Mouse (Mus musculus) adrenal gland, adult 2 months (tissue): ENCODE measurements around the gene Cmc2. TPM values are rescaled to one million over a fixed set of nuclear protein-coding genes. Genes with fewer than 3 reads are reported as not detected.
A peak's percentile ranks its signal among the peaks of the same experiment; 100 is the strongest.

Source experiments
- DNase-seq: peaks from one replicate; pipeline ENCODE4 v3.0.0; 2021
- long read RNA-seq: library from polyadenylated mRNA; stranded (forward); transcript quantifications from one replicate; pipeline ENCODE4 v2.0.0, GENCODE M21; 2021
- polyA plus RNA-seq: library from polyadenylated mRNA; depleted of rRNA; stranded (reverse); fragments of >200 nt; gene quantifications from 2 replicates; pipeline ENCODE4 v1.2.3, GENCODE M21; 2012; rRNA removed
- total RNA-seq, 2 experiments: library from RNA; stranded (reverse); gene quantifications; 2 replicates each; pipeline ENCODE4 v1.2.3; 2021

The Cmc2 gene
- 10 to 100 TPM; 55.5 to 72.8 TPM for total RNA-seq
- polyA plus RNA-seq: 6.9 and 7.6 TPM in 2 replicates
- long read RNA-seq, transcript Cmc2-205 (4 exons, 1,459 nt): major isoform, 29 of 34 reads
- long read RNA-seq, partial matches to known transcripts: 0 of 34 reads
- long read RNA-seq, other reads (novel, unspliced or antisense): 2 of 34 reads

DNA sequence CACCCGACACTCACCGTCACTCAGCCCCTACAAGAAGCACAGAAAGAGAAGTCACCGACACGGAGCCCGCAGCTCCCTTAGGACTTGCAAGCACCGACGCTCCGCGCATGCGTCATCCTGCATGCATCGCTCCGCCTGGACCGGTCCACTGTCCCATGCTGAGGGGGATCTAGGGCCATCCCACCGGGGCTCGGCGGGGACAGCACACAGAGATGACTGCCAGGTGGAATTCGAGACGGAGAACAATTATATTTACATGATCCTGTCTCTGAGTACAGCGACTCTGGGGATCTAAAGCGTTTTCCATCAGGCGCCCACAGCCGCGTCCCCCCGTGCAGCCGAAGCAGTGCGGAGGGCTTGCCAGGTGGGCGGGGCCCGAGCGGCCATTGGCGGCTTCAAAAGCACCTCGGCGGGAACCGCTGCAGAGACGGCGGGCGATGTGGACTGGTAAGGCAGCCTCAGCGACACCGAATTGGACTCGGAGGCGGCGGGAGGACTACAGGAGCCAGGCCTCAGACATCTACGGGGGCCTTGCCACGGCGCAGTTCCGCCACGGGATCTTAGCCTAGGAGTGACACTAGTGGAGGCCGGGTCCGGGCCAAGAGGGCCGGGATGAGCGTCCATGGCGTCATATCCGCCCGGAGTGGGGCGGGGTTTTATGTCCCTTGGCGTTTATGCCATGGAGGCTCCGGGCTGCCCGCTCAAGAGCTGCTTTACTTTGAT, at the start of gene Cmc2, which contains the start of gene Cenpn:
TSS of gene Cmc2 (minus strand) at position 119 of the 723 bp plus-strand sequence.
TSS of gene Cenpn (plus strand) at position 394 of the 723 bp plus-strand sequence.
- DNase-seq: peak; percentile 93

GRCm38 (mm10) chr8:116969531-116969930, 48.3 kb upstream of the Cmc2 start:
- no peak for DNase-seq

DNA sequence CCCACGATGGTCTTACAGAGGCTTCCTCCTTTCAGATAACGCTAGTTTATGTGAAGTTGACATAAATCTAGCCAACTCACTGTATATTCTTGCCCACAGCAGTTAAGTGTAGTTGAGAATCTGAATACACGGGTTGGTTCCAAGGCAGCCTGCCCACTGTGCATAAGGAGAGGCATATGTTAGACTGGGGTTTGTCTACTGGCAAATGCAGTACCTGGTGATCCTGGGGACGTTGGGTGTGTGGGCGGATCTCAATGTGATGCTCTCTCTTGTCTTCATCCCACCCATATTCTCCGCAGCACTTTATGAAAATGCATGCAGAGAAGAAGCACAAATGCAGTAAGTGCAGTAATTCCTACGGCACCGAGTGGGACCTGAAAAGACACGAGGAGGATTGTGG, 33.2 kb upstream of the Cmc2 start:
- no peak for DNase-seq

- DNase-seq: no peak
Observed at GRCm38 (mm10) chr8:116952428-116952827, 31.2 kb upstream of the Cmc2 start.

- no peak for DNase-seq
Observed at GRCm38 (mm10) chr8:116951778-116952177, 30.5 kb upstream of the Cmc2 start.

- DNase-seq: no peak
Observed at GRCm38 (mm10) chr8:116951369-116951768, 30.1 kb upstream of the Cmc2 start.

DNA sequence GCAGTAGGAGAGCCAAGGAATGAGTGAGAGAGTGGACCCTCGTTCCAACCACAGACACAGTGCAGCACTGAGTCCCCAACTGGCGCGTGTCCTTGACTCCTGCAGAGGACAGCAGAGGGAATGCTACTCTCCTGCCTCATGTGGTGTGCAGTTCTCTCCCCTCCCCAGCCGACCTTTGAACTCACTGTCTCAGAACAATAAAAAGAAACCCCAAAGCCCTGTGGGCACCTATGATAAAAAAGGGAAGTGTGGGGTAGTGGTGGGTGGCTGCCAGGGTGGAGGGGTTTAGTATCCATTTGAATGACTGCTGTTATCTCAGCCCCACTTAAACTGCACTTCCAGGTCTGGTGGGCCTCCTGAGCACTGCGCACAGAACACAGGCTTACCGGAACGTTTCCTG, 26.3 kb upstream of the Cmc2 start:
- DNase-seq: no peak

DNA sequence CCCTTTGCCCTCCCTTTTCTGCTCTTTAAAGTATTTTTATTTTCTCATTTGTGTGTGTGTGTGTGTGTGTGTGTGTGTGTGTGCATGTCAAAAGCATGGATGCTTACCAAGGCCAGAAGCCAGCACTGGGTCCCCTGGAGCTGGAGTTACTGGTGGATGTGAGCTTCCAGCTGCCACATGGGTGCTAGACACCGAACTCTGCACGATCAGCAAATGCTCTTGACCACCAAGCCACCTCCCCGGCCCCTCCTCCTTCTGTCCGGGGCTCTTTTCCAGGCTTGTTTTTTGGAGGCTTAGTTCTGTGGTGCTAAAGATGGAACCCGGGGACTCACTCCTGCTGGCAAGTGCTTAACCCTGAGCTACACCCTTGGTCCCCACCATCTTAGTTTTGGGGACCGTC, 25.6 kb upstream of the Cmc2 start:
- DNase-seq: no peak

DNA sequence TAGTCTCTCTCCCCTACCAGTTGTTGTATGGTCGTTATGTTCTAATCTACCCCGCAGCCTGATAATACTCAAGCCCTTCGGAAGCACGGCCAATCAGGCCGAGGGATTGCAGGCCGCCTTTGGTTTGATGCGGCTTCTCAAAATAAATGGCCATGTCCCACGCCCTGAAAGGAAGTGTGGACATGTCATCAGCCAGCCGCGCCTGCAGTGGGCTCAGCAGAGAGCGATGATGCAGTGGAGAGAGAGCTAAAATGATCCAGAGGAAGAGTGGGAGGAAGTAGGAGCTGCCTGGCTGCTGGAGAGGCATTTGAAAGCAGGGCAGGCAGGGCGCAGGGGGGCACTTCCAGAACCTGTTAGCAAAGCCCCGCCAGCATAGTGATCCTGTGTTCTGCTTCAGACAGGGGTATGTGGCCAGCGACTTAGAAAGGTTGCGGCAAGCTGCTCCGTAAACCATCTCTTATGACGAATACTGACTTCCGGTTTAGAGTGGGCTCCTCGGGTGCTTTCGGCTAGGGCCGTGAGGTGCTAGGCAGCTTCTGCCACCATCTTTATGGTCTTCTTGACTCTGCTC, 25.1 kb upstream of the Cmc2 start:
- no peak for DNase-seq

DNA sequence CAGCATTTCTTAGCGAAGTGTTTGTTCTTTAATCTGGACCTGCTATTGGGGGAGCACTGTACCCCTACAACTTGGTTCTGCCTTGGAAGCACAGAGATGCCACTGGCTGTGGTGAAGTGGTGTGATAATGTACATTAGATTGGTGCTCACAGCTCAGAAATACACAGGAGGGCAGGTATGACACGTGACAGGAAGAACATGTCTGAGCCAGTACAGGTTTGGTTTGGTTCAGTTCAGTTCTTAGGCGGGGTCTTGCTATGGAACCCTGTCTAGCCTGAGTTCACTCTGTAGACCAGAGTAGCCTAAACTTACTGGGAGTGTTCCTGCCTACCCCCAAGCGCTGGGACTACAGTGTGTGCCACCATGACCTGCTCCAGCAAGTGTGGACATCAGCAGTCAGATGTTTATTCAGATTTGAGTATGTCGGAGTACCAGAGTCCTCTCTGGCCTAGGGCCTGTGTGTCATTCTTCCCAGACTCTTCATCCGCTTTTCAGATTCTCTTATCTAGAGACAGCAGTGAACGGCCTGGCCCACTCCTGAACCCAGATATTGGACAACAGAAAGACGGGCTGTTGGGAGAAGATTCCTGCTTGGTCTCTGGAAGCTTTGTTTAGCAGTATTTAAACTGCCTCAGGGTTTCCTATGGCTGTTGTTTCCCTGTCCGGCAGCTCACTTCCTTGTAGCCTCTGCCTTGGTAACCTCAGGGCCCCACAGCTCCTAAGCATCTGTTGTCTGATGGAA, 24.1 kb upstream of the Cmc2 start:
- no peak for DNase-seq

GRCm38 (mm10) chr8:116944385-116944696, 23.1 kb upstream of the Cmc2 start:
- DNase-seq: no peak

DNA sequence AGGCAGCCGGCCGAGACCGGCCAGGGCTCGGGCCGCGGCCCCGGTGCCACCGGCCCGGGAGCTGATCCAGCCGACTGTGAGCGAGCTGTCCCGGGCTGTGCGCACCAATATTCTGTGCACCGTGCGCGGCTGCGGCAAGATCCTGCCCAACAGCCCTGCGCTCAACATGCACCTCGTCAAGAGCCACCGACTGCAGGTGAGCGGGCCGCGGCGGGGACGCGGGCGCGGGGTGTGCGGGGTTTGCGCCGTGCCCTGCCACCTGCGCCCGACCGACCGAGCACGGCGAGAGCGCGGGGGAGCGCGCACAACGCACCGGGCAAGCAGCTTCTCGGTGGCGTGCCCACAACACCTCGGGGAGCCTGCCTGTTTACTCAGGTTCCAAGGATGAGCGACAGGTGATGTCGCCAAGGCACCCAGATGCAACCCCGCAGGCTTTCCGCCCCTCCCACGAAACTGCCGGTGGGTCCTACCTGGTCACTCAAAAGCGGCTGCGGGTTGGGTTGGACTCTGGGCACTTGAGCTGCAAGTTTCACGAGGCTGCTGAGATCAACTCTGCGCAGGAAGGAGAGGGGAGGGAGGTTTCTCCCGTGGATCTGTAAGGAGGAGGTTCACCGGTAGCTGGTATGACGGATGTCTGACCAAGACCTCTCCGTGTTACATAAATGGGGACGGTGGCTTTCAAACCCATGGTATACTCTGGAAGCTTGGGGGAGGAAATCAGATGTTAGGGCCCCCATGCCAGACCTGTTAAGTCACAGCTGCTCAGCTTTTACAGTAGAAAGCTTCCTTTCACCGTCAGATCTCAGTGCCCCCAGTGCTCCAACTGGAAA, 22.5 kb upstream of the Cmc2 start:
- peak; percentile 48 for DNase-seq

DNA sequence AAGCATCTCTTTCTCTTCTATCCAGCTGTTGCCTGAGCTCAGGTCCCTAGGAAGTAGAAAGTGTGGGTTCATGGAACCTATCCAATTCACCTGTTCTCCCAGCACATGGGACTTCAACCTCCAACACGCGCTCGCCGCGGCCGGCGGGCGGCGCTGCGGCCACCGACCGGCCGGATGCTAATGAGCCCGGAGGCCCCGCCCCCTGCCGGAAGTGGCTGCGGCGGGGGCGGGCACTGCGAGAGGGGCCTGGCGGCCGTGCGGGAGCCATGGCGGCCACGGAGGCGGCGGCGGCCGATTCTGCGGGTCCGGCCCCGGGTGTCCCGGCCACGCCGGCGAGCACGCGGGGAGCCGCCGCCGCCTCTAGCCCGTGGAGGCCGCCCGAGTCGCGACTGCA, 21.9 kb upstream of the Cmc2 start, which contains the start of gene Atmin:
TSS of gene Atmin (plus strand) at position 233 of the 394 bp plus-strand sequence.
- peak; percentile 93 for DNase-seq

DNA sequence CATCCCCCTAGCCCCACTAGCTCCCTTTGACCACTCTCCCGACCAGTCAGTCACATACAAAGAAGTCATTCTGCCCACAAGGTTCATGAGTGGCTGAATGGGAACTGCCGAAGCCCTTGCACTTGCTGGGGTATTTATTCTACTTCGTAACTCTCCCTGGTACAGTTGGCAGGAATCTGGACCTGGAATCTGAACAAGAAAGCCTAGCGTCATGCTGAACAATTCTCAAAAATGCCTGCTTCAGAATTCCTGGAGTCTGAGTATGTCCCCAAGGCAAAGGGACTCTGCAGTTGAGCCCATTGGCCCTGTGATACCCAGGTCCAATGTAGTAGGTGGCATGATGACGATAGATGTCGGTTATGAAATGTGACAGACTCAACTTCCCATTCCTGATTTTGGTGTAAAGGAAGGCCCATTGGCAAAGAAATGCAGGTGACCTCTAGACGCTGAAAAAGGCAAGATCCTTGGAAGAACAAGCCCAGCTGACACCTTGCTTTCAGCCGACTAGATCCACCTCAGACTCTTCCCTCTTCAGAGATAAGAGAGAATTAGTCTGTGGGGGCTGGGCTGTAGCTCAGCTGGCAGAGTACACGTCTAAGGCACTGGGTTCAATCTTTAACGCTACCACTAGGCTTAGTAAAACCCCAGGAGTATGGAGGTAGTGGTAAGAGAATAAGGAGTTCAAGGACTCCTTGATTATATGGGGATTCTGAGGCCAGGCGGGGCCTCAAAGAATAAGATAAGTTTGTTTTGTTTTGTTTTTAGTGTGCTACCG, 21.2 kb upstream of the Cmc2 start:
- DNase-seq: no peak

DNA sequence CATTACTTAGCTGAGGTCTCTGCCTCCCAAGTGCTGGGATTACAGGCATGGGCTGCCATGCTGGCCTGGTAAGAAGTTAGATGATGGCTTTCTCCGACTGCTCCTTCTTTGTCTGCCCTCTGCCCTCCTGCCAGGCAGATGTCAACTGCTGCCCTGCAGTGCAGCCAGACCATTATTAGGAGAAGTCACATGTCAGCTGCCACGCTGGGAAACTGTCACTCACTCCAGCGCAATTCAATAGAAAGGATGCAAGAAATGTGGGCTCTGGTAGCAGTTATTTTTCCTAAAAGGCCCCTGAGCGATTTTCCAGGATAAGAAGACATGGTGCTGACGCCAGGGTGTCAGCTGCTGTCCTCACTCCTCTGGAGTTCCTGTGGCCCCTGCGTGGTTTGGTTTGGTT, 14.3 kb upstream of the Cmc2 start:
- no peak for DNase-seq

DNA sequence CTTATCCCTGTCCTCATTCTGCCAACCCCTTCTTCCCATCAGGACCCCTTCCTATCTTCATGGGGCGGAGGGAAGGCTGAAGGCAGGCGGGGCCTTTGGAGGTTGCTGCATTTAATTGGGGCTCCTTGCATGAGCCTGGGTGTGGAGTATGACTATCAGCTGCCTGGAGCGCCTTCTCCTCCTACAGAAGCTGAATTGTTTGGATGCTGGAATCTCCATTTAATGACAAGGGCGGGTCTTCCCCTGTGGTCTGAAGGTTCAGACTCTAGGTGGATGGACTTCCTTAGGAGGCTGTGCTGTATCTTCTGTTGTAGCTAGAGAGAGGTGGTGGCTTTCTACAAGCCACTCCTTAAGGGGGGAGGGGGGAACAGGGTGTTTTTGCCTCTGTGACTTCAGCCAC, 13.7 kb upstream of the Cmc2 start:
- no peak for DNase-seq

GRCm38 (mm10) chr8:116928588-116928987, 7.3 kb upstream of the Cmc2 start:
- DNase-seq: no peak

GRCm38 (mm10) chr8:116927880-116928279, 6.6 kb upstream of the Cmc2 start:
- DNase-seq: peak; percentile 46

- no peak for DNase-seq
Observed at GRCm38 (mm10) chr8:116923526-116923925, 2.3 kb upstream of the Cmc2 start.

DNA sequence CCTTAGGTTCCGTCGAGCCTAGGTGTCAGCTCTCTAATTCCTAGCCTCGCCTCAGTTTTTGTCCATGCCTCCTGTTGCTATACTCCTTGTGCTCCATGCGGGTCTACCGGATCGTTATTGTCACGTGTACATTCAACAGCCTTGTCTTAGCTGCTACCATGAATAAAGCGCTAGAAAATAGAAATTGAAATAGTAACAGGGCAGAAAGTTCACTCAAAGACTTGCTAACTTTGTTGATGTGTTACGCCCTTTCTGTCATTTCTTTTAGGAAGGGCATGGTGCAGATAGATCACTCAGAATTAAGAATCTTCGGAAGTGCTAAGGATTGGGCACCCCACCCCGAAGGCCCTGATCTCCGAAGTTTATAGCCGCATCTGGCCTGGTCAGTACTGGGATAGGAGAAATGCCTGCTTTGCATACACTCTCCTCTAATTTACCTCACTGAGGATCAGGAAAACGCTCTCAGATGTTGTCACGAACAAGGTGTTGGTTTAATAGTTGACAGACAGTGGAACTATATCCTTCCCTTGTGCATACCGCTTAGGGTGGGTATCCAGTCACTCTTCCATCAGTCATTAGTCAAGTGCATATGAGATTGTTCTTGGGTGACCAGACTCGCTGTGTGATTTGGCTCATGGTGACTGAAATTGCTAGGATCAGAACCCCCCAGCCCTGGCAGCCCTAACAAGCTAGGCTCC, 954 bp upstream of the Cmc2 start:
- DNase-seq: no peak

GRCm38 (mm10) chr8:116921005-116921336, 284 bp downstream of the Cmc2 start:
- DNase-seq: peak; percentile 87
